Mouse (Mus musculus): Measurements from ENCODE around the gene Col9a1. TPM values are rescaled to one million over a fixed set of nuclear protein-coding genes. Genes with fewer than 3 reads are reported as not detected.

Gene Col9a1
- polyA plus RNA-seq, 1 experiment from 2014 or later = 1.8 TPM

- no peak for ATAC-seq
- Histone ChIP-seq H3K27ac (ENCODE audit: low read length) (no peak overlapping the region), H3K4me2 (ENCODE audit: low read length) (no peak overlapping the region), H3K4me3 (ENCODE audit: low read depth, low read length) (no peak overlapping the region), H3K27me3 (ENCODE audit: control insufficient read depth, insufficient read depth, low read depth, low read length) (no peaks in the 10 kb centered on the region), H3K9me3 (replicated peaks; ENCODE audit: control insufficient read depth, low read length, poor library complexity, severe bottlenecking) (no peaks in the 10 kb centered on the region), H3K9ac (ENCODE audit: low read depth, low read length) (no peak overlapping the region), H3K4me1 (ENCODE audit: control insufficient read depth, insufficient read depth, low read length) (peaks cover 5% of the 10 kb centered on the region; the same call in 1 of the 2 replicates), H3K36me3 (ENCODE audit: control insufficient read depth, insufficient read depth, low read length) (no peaks in the 10 kb centered on the region)
- 89% methylated on average over 1 of the region's 1 CpGs for WGBS
These were observed 52.1 kb downstream of the Col9a1 start for GRCm38 (mm10) chr1:24229552-24229951.

GRCm38 (mm10) chr1:24230428-24230827 is 53.0 kb downstream of the Col9a1 start:
- Histone ChIP-seq H3K4me2 (ENCODE audit: low read length) (no peak overlapping the region), H3K9ac (ENCODE audit: low read depth, low read length) (no peak overlapping the region), H3K4me1 (ENCODE audit: control insufficient read depth, insufficient read depth, low read length) (peaks cover 5% of the 10 kb centered on the region; the same call in 1 of the 2 replicates), H3K27ac (ENCODE audit: low read length) (no peak overlapping the region), H3K9me3 (replicated peaks; ENCODE audit: control insufficient read depth, low read length, poor library complexity, severe bottlenecking) (no peaks in the 10 kb centered on the region), H3K36me3 (ENCODE audit: control insufficient read depth, insufficient read depth, low read length) (no peaks in the 10 kb centered on the region), H3K27me3 (ENCODE audit: control insufficient read depth, insufficient read depth, low read depth, low read length) (no peaks in the 10 kb centered on the region), H3K4me3 (ENCODE audit: low read depth, low read length) (no peak overlapping the region)
- ATAC-seq = peak; percentile 81
- 33% methylated on average over 8 of the region's 8 CpGs for WGBS

GRCm38 (mm10) chr1:24231504-24232270 is 54.3 kb downstream of the Col9a1 start:
- Histone ChIP-seq H3K9ac (ENCODE audit: low read depth, low read length) (no peak overlapping the region), H3K4me2 (ENCODE audit: low read length) (no peak overlapping the region), H3K4me1 (ENCODE audit: control insufficient read depth, insufficient read depth, low read length) (peaks cover 5% of the 10 kb centered on the region; the same call in 1 of the 2 replicates), H3K4me3 (ENCODE audit: low read depth, low read length) (no peak overlapping the region), H3K27ac (ENCODE audit: low read length) (no peak overlapping the region), H3K36me3 (ENCODE audit: control insufficient read depth, insufficient read depth, low read length) (no peaks in the 10 kb centered on the region), H3K9me3 (replicated peaks; ENCODE audit: control insufficient read depth, low read length, poor library complexity, severe bottlenecking) (no peaks in the 10 kb centered on the region), H3K27me3 (ENCODE audit: control insufficient read depth, insufficient read depth, low read depth, low read length) (no peaks in the 10 kb centered on the region)
- 41% methylated on average over 3 of the region's 3 CpGs for WGBS
- ATAC-seq = peak; percentile 61

- Histone ChIP-seq H3K36me3 (ENCODE audit: control insufficient read depth, insufficient read depth, low read length) (no peaks in the 10 kb centered on the region), H3K27me3 (ENCODE audit: control insufficient read depth, insufficient read depth, low read depth, low read length) (no peaks in the 10 kb centered on the region), H3K9ac (ENCODE audit: low read depth, low read length) (no peak overlapping the region), H3K4me1 (ENCODE audit: control insufficient read depth, insufficient read depth, low read length) (peaks cover 3% of the 10 kb centered on the region; the same call in 1 of the 2 replicates), H3K27ac (ENCODE audit: low read length) (no peak overlapping the region), H3K9me3 (replicated peaks; ENCODE audit: control insufficient read depth, low read length, poor library complexity, severe bottlenecking) (no peaks in the 10 kb centered on the region), H3K4me2 (ENCODE audit: low read length) (no peak overlapping the region), H3K4me3 (ENCODE audit: low read depth, low read length) (no peak overlapping the region)
- ATAC-seq = no peak
- 71% methylated on average over 1 of the region's 1 CpGs for WGBS
These were observed 58.9 kb downstream of the Col9a1 start for GRCm38 (mm10) chr1:24236330-24236729.

GRCm38 (mm10) chr1:24240039-24240691 is 62.8 kb downstream of the Col9a1 start:
- 31% methylated on average over 8 of the region's 8 CpGs for WGBS
- ATAC-seq = no peak
- H3K27me3 ChIP-seq (ENCODE audit: control insufficient read depth, insufficient read depth, low read depth, low read length) = no peaks in the 10 kb centered on the region
- no peak overlapping the region for H3K27ac ChIP-seq (ENCODE audit: low read length)
- no peak overlapping the region for H3K4me2 ChIP-seq (ENCODE audit: low read length)
- H3K9ac ChIP-seq (ENCODE audit: low read depth, low read length) = no peak overlapping the region
- H3K9me3 ChIP-seq (replicated peaks; ENCODE audit: control insufficient read depth, low read length, poor library complexity, severe bottlenecking) = no peaks in the 10 kb centered on the region
- no peaks in the 10 kb centered on the region for H3K4me1 ChIP-seq (ENCODE audit: control insufficient read depth, insufficient read depth, low read length)
- H3K4me3 ChIP-seq (ENCODE audit: low read depth, low read length) = no peak overlapping the region
- H3K36me3 ChIP-seq (ENCODE audit: control insufficient read depth, insufficient read depth, low read length) = no peaks in the 10 kb centered on the region

GRCm38 (mm10) chr1:24244931-24245330 is 67.5 kb downstream of the Col9a1 start:
- Histone ChIP-seq H3K4me3 (ENCODE audit: low read depth, low read length) (no peak overlapping the region), H3K27me3 (ENCODE audit: control insufficient read depth, insufficient read depth, low read depth, low read length) (no peaks in the 10 kb centered on the region), H3K4me2 (ENCODE audit: low read length) (no peak overlapping the region), H3K9me3 (replicated peaks; ENCODE audit: control insufficient read depth, low read length, poor library complexity, severe bottlenecking) (no peaks in the 10 kb centered on the region), H3K4me1 (ENCODE audit: control insufficient read depth, insufficient read depth, low read length) (peaks cover 13% of the 10 kb centered on the region), H3K36me3 (ENCODE audit: control insufficient read depth, insufficient read depth, low read length) (no peaks in the 10 kb centered on the region), H3K9ac (ENCODE audit: low read depth, low read length) (no peak overlapping the region), H3K27ac (ENCODE audit: low read length) (no peak overlapping the region)
- WGBS = 78% methylated on average over 10 of the region's 10 CpGs
- no peak for ATAC-seq

- H3K36me3 ChIP-seq (ENCODE audit: control insufficient read depth, insufficient read depth, low read length) = no peaks in the 10 kb centered on the region
- no peak overlapping the region for H3K27ac ChIP-seq (ENCODE audit: low read length)
- no peaks in the 10 kb centered on the region for H3K27me3 ChIP-seq (ENCODE audit: control insufficient read depth, insufficient read depth, low read depth, low read length)
- H3K9me3 ChIP-seq (replicated peaks; ENCODE audit: control insufficient read depth, low read length, poor library complexity, severe bottlenecking) = no peaks in the 10 kb centered on the region
- 40% methylated on average over 13 of the region's 13 CpGs for WGBS
- H3K4me3 ChIP-seq (ENCODE audit: low read depth, low read length) = no peak overlapping the region
- H3K4me1 ChIP-seq (ENCODE audit: control insufficient read depth, insufficient read depth, low read length) = peaks cover 13% of the 10 kb centered on the region
- H3K4me2 ChIP-seq (ENCODE audit: low read length) = no peak overlapping the region
- no peak overlapping the region for H3K9ac ChIP-seq (ENCODE audit: low read depth, low read length)
- no peak for ATAC-seq
These were observed 68.4 kb downstream of the Col9a1 start for GRCm38 (mm10) chr1:24245700-24246375.

GRCm38 (mm10) chr1:24248294-24249104 is 71.1 kb downstream of the Col9a1 start:
- H3K4me2 ChIP-seq (ENCODE audit: low read length) = 0 out of 2 replicates have a peak overlapping the region, but pooled peaks have one; percentile 12
- peak; percentile 81 for ATAC-seq
- H3K4me3 ChIP-seq (ENCODE audit: low read depth, low read length) = no peak overlapping the region
- H3K27ac ChIP-seq (ENCODE audit: low read length) = peak overlapping the region; percentile 73
- no peaks in the 10 kb centered on the region for H3K27me3 ChIP-seq (ENCODE audit: control insufficient read depth, insufficient read depth, low read depth, low read length)
- no peaks in the 10 kb centered on the region for H3K36me3 ChIP-seq (ENCODE audit: control insufficient read depth, insufficient read depth, low read length)
- H3K9ac ChIP-seq (ENCODE audit: low read depth, low read length) = peak overlapping the region; percentile 38
- H3K4me1 ChIP-seq (ENCODE audit: control insufficient read depth, insufficient read depth, low read length) = peaks cover 13% of the 10 kb centered on the region
- H3K9me3 ChIP-seq (replicated peaks; ENCODE audit: control insufficient read depth, low read length, poor library complexity, severe bottlenecking) = no peaks in the 10 kb centered on the region
- WGBS = 55% methylated on average over 10 of the region's 10 CpGs

All from midbrain, embryonic 16.5 days (tissue).